ENCODE assay signal across 32 mouse cellular contexts in genomic region chr1:103621984-103622383, GRCm38 (mm10).
"Had no signal": no experiment of that assay in that cellular context is flagged by ENCODE, and none has a peak within 500 bp of the region (broad histone marks: within the 10 kb centered on the region; RNA-seq: fewer than 3 reads in every experiment).

No protein-coding gene starts in this region.

- H3K4me1 ChIP-seq: limb, embryonic 10.5 days; limb, embryonic 12.5 days; limb, embryonic 13.5 days; limb, embryonic 15.5 days; liver, embryonic 12.5 days; liver, embryonic 13.5 days; liver, embryonic 15.5 days; lung, embryonic 15.5 days; megakaryocyte, embryonic 14.5 days; midbrain, embryonic 10.5 days; midbrain, embryonic 12.5 days; midbrain, embryonic 13.5 days; midbrain, embryonic 15.5 days had no signal

- DNase-seq: left cerebral cortex, postnatal 4 days; liver; liver, embryonic 13.5 days; liver, postnatal 0 days; lung, adult 18-20 months; lung, adult 2 months; lung, embryonic 14.5 days; lung, postnatal 10 days; lung, postnatal 14 days; lung, postnatal 36 days; lung, postnatal 4 days; midbrain, embryonic 14.5 days had no signal

- ATAC-seq: liver, embryonic 12.5 days; liver, postnatal 0 days; lung, postnatal 0 days; midbrain, embryonic 13.5 days; midbrain, embryonic 15.5 days; midbrain, embryonic 16.5 days had no signal

- H3K9me3 ChIP-seq: limb, embryonic 10.5 days; limb, embryonic 12.5 days; limb, embryonic 13.5 days; limb, embryonic 15.5 days; liver, embryonic 12.5 days; liver, embryonic 13.5 days; liver, embryonic 15.5 days; lung, embryonic 15.5 days; megakaryocyte, embryonic 14.5 days; midbrain, embryonic 10.5 days; midbrain, embryonic 12.5 days; midbrain, embryonic 13.5 days; midbrain, embryonic 15.5 days had no signal

- H3K4me3 ChIP-seq: left cerebral cortex, adult 2 months; limb, embryonic 10.5 days; limb, embryonic 12.5 days; limb, embryonic 13.5 days; limb, embryonic 15.5 days; liver, embryonic 12.5 days; liver, embryonic 13.5 days; liver, embryonic 15.5 days; lung, embryonic 15.5 days; megakaryocyte, embryonic 14.5 days; midbrain, embryonic 10.5 days; midbrain, embryonic 12.5 days; midbrain, embryonic 13.5 days; midbrain, embryonic 15.5 days; myocyte had no signal

- H3K27me3 ChIP-seq: limb, embryonic 12.5 days; limb, embryonic 13.5 days; limb, embryonic 15.5 days; liver, embryonic 12.5 days; liver, embryonic 13.5 days; liver, embryonic 15.5 days; lung, embryonic 15.5 days; megakaryocyte, embryonic 14.5 days; midbrain, embryonic 12.5 days; midbrain, embryonic 13.5 days; midbrain, embryonic 15.5 days had no signal

- H3K27ac ChIP-seq: left cerebral cortex, adult 2 months; limb, embryonic 10.5 days; limb, embryonic 12.5 days; limb, embryonic 13.5 days; limb, embryonic 15.5 days; liver, embryonic 12.5 days; liver, embryonic 13.5 days; liver, embryonic 14.5 days; liver, embryonic 15.5 days; lung, embryonic 15.5 days; macrophage; midbrain, embryonic 10.5 days; midbrain, embryonic 12.5 days; midbrain, embryonic 13.5 days; midbrain, embryonic 15.5 days had no signal

- H3K4me2 ChIP-seq: limb, embryonic 12.5 days; limb, embryonic 13.5 days; limb, embryonic 15.5 days; liver, embryonic 11.5 days; liver, embryonic 12.5 days; liver, embryonic 13.5 days; liver, embryonic 15.5 days; lung, embryonic 14.5 days; lung, embryonic 15.5 days; midbrain, embryonic 11.5 days; midbrain, embryonic 12.5 days; midbrain, embryonic 13.5 days; midbrain, embryonic 15.5 days had no signal

- H3K36me3 ChIP-seq: limb, embryonic 10.5 days; limb, embryonic 12.5 days; limb, embryonic 13.5 days; limb, embryonic 15.5 days; liver, embryonic 12.5 days; liver, embryonic 13.5 days; liver, embryonic 15.5 days; lung, embryonic 15.5 days; midbrain, embryonic 10.5 days; midbrain, embryonic 12.5 days; midbrain, embryonic 13.5 days; midbrain, embryonic 15.5 days had no signal

- H3K9ac ChIP-seq: limb, embryonic 12.5 days; limb, embryonic 13.5 days; limb, embryonic 15.5 days; liver, embryonic 12.5 days; liver, embryonic 13.5 days; liver, embryonic 14.5 days; liver, embryonic 15.5 days; liver, postnatal 0 days; lung, embryonic 14.5 days; lung, embryonic 15.5 days; midbrain, embryonic 12.5 days; midbrain, embryonic 13.5 days; midbrain, embryonic 15.5 days had no signal
